Mouse (Mus musculus): Measurements from ENCODE around the gene Sycn. TPM values are rescaled to one million over a fixed set of nuclear protein-coding genes. Genes with fewer than 3 reads are reported as not detected.

Gene Sycn
- polyA plus RNA-seq, 1 experiment from 2014 or later: not detected

GRCm38 (mm10) chr7:28570982-28571682 lies 30.4 kb downstream of the Sycn start:
- Histone ChIP-seq H3K9ac (replicated peaks; ENCODE audit: low read length) (no peak overlapping the region), H3K36me3 (replicated peaks; ENCODE audit: control insufficient read depth, insufficient read depth, low read depth, low read length) (peaks cover 2% of the 10 kb centered on the region; the same call in 1 of the 2 replicates), H3K9me3 (replicated peaks; ENCODE audit: control insufficient read depth, low read length) (no peaks in the 10 kb centered on the region), H3K4me3 (ENCODE audit: low read depth, low read length) (no peak overlapping the region), H3K27me3 (ENCODE audit: control insufficient read depth, insufficient read depth, low read length) (no peaks in the 10 kb centered on the region), H3K27ac (replicated peaks; ENCODE audit: low read depth, low read length) (no peak overlapping the region), H3K4me1 (ENCODE audit: control insufficient read depth, insufficient read depth, low read length) (no peaks in the 10 kb centered on the region; the same call in 1 of the 2 replicates), H3K4me2 (ENCODE audit: low read depth, low read length) (no peak overlapping the region)
- WGBS: 47% methylated on average over 5 of the region's 5 CpGs
- ATAC-seq (replicated peaks; ENCODE audit: insufficient number of reproducible peaks, low FRiP score, low TSS enrichment, low read depth) (no peak), DNase-seq (ENCODE audit: low spot score) (no peak)

- no peaks in the 10 kb centered on the region for H3K27me3 ChIP-seq (ENCODE audit: control insufficient read depth, insufficient read depth, low read length)
- H3K27ac ChIP-seq (replicated peaks; ENCODE audit: low read depth, low read length): no peak overlapping the region
- 82% methylated on average over 5 of the region's 5 CpGs for WGBS
- H3K4me2 ChIP-seq (ENCODE audit: low read depth, low read length): no peak overlapping the region
- no peaks in the 10 kb centered on the region for H3K9me3 ChIP-seq (replicated peaks; ENCODE audit: control insufficient read depth, low read length)
- ATAC-seq (replicated peaks; ENCODE audit: insufficient number of reproducible peaks, low FRiP score, low TSS enrichment, low read depth) (no peak), DNase-seq (ENCODE audit: low spot score) (no peak)
- H3K4me1 ChIP-seq (ENCODE audit: control insufficient read depth, insufficient read depth, low read length): no peaks in the 10 kb centered on the region; the same call in 1 of the 2 replicates
- H3K36me3 ChIP-seq (replicated peaks; ENCODE audit: control insufficient read depth, insufficient read depth, low read depth, low read length): no peaks in the 10 kb centered on the region
- no peak overlapping the region for H3K9ac ChIP-seq (replicated peaks; ENCODE audit: low read length)
- no peak overlapping the region for H3K4me3 ChIP-seq (ENCODE audit: low read depth, low read length)
Observed at GRCm38 (mm10) chr7:28572689-28573088, 32.0 kb downstream of the Sycn start.

- Histone ChIP-seq H3K9ac (replicated peaks; ENCODE audit: low read length) (no peak overlapping the region), H3K27me3 (ENCODE audit: control insufficient read depth, insufficient read depth, low read length) (no peaks in the 10 kb centered on the region), H3K9me3 (replicated peaks; ENCODE audit: control insufficient read depth, low read length) (no peaks in the 10 kb centered on the region), H3K27ac (replicated peaks; ENCODE audit: low read depth, low read length) (no peak overlapping the region), H3K4me2 (ENCODE audit: low read depth, low read length) (no peak overlapping the region), H3K36me3 (replicated peaks; ENCODE audit: control insufficient read depth, insufficient read depth, low read depth, low read length) (no peaks in the 10 kb centered on the region), H3K4me1 (ENCODE audit: control insufficient read depth, insufficient read depth, low read length) (no peaks in the 10 kb centered on the region; the same call in 1 of the 2 replicates), H3K4me3 (ENCODE audit: low read depth, low read length) (no peak overlapping the region)
- WGBS: 96% methylated on average over 3 of the region's 3 CpGs
- ATAC-seq (replicated peaks; ENCODE audit: insufficient number of reproducible peaks, low FRiP score, low TSS enrichment, low read depth) (no peak), DNase-seq (ENCODE audit: low spot score) (no peak)
Observed at GRCm38 (mm10) chr7:28573236-28573635, 32.6 kb downstream of the Sycn start.

- Histone ChIP-seq H3K9ac (replicated peaks; ENCODE audit: low read length) (no peak overlapping the region), H3K36me3 (replicated peaks; ENCODE audit: control insufficient read depth, insufficient read depth, low read depth, low read length) (no peaks in the 10 kb centered on the region), H3K9me3 (replicated peaks; ENCODE audit: control insufficient read depth, low read length) (no peaks in the 10 kb centered on the region), H3K27ac (replicated peaks; ENCODE audit: low read depth, low read length) (no peak overlapping the region), H3K4me3 (ENCODE audit: low read depth, low read length) (no peak overlapping the region), H3K27me3 (ENCODE audit: control insufficient read depth, insufficient read depth, low read length) (no peaks in the 10 kb centered on the region), H3K4me2 (ENCODE audit: low read depth, low read length) (no peak overlapping the region), H3K4me1 (ENCODE audit: control insufficient read depth, insufficient read depth, low read length) (no peaks in the 10 kb centered on the region; the same call in 1 of the 2 replicates)
- ATAC-seq (replicated peaks; ENCODE audit: insufficient number of reproducible peaks, low FRiP score, low TSS enrichment, low read depth) (no peak), DNase-seq (ENCODE audit: low spot score) (no peak)
- 89% methylated on average over 11 of the region's 11 CpGs for WGBS
Observed at GRCm38 (mm10) chr7:28575597-28575996, 34.9 kb downstream of the Sycn start.

- H3K36me3 ChIP-seq (replicated peaks; ENCODE audit: control insufficient read depth, insufficient read depth, low read depth, low read length): no peaks in the 10 kb centered on the region
- H3K4me3 ChIP-seq (ENCODE audit: low read depth, low read length): no peak overlapping the region
- no peak overlapping the region for H3K4me2 ChIP-seq (ENCODE audit: low read depth, low read length)
- 73% methylated on average over 5 of the region's 5 CpGs for WGBS
- no peak for ATAC-seq (replicated peaks; ENCODE audit: insufficient number of reproducible peaks, low FRiP score, low TSS enrichment, low read depth)
- DNase-seq (ENCODE audit: low spot score): no peak
- no peaks in the 10 kb centered on the region for H3K9me3 ChIP-seq (replicated peaks; ENCODE audit: control insufficient read depth, low read length)
- no peak overlapping the region for H3K27ac ChIP-seq (replicated peaks; ENCODE audit: low read depth, low read length)
- no peaks in the 10 kb centered on the region for H3K27me3 ChIP-seq (ENCODE audit: control insufficient read depth, insufficient read depth, low read length)
- H3K4me1 ChIP-seq (ENCODE audit: control insufficient read depth, insufficient read depth, low read length): no peaks in the 10 kb centered on the region
- H3K9ac ChIP-seq (replicated peaks; ENCODE audit: low read length): no peak overlapping the region
Observed at GRCm38 (mm10) chr7:28576271-28576914, 35.7 kb downstream of the Sycn start.

GRCm38 (mm10) chr7:28577826-28578542 lies 37.3 kb downstream of the Sycn start:
- Histone ChIP-seq H3K27ac (replicated peaks; ENCODE audit: low read depth, low read length) (0 out of 2 replicates have a peak overlapping the region, but pooled peaks have one; percentile 16), H3K27me3 (ENCODE audit: control insufficient read depth, insufficient read depth, low read length) (no peaks in the 10 kb centered on the region), H3K4me2 (ENCODE audit: low read depth, low read length) (no peak overlapping the region), H3K4me3 (ENCODE audit: low read depth, low read length) (no peak overlapping the region), H3K9ac (replicated peaks; ENCODE audit: low read length) (no peak overlapping the region), H3K36me3 (replicated peaks; ENCODE audit: control insufficient read depth, insufficient read depth, low read depth, low read length) (no peaks in the 10 kb centered on the region), H3K4me1 (ENCODE audit: control insufficient read depth, insufficient read depth, low read length) (no peaks in the 10 kb centered on the region), H3K9me3 (replicated peaks; ENCODE audit: control insufficient read depth, low read length) (no peaks in the 10 kb centered on the region)
- 74% methylated on average over 9 of the region's 9 CpGs for WGBS
- ATAC-seq (replicated peaks; ENCODE audit: insufficient number of reproducible peaks, low FRiP score, low TSS enrichment, low read depth) (peak; percentile 41; the same call in 1 of the 2 replicates), DNase-seq (ENCODE audit: low spot score) (peak; percentile 43)

GRCm38 (mm10) chr7:28578543-28579053 lies 37.9 kb downstream of the Sycn start:
- WGBS: 75% methylated on average over 5 of the region's 5 CpGs

More at GRCm38 (mm10) chr7:28578543-28579053, 37.9 kb downstream of the Sycn start:
- no peaks in the 10 kb centered on the region for H3K36me3 ChIP-seq (replicated peaks; ENCODE audit: control insufficient read depth, insufficient read depth, low read depth, low read length)
- no peak overlapping the region for H3K9ac ChIP-seq (replicated peaks; ENCODE audit: low read length)
- no peak overlapping the region for H3K4me3 ChIP-seq (ENCODE audit: low read depth, low read length)
- H3K27ac ChIP-seq (replicated peaks; ENCODE audit: low read depth, low read length): no peak overlapping the region
- no peaks in the 10 kb centered on the region for H3K9me3 ChIP-seq (replicated peaks; ENCODE audit: control insufficient read depth, low read length)
- ATAC-seq (replicated peaks; ENCODE audit: insufficient number of reproducible peaks, low FRiP score, low TSS enrichment, low read depth) (no peak), DNase-seq (ENCODE audit: low spot score) (no peak)
- no peaks in the 10 kb centered on the region for H3K27me3 ChIP-seq (ENCODE audit: control insufficient read depth, insufficient read depth, low read length)
- H3K4me1 ChIP-seq (ENCODE audit: control insufficient read depth, insufficient read depth, low read length): no peaks in the 10 kb centered on the region
- H3K4me2 ChIP-seq (ENCODE audit: low read depth, low read length): no peak overlapping the region

All from embryonic facial prominence, embryonic 11.5 days (tissue).